Mouse (Mus musculus): ENCODE measurements around the gene Rab6a. TPM values are rescaled to one million over a fixed set of nuclear protein-coding genes. Genes with fewer than 3 reads are reported as not detected.

Rab6a gene
- total RNA-seq, 2 experiments from 2014 or later, result 373 to 390 TPM

GRCm38 (mm10) chr7:100678948-100679880, 72.0 kb downstream of the Rab6a start:
- DNase-seq (ENCODE audit: low spot score in 2 of 2), result no peak

GRCm38 (mm10) chr7:100681132-100681531, 73.9 kb downstream of the Rab6a start:
- DNase-seq (ENCODE audit: low spot score in 2 of 2), result no peak

- no peak for DNase-seq (ENCODE audit: low spot score in 2 of 2)
These were observed 76.0 kb downstream of the Rab6a start for GRCm38 (mm10) chr7:100683241-100683640.

- DNase-seq (ENCODE audit: low spot score in 2 of 2), result no peak
These were observed 76.9 kb downstream of the Rab6a start for GRCm38 (mm10) chr7:100684081-100684480.

- DNase-seq (ENCODE audit: low spot score in 2 of 2), result peak in 1 of 2 experiments; percentile 80
These were observed 77.3 kb downstream of the Rab6a start for GRCm38 (mm10) chr7:100684538-100684937.

- DNase-seq (ENCODE audit: low spot score in 2 of 2), result peak in 1 of 2 experiments; percentile 72
These were observed 78.1 kb downstream of the Rab6a start for GRCm38 (mm10) chr7:100685061-100686030.

- DNase-seq (ENCODE audit: low spot score in 2 of 2), result no peak
These were observed 81.3 kb downstream of the Rab6a start for GRCm38 (mm10) chr7:100688471-100688870.

Other genes with a start within 250 kb of the Rab6a start
- gene C2cd3, start 235.2 kb upstream of the Rab6a start, total RNA-seq (2021), result 10 to 100 TPM; 23.4 to 24.4 TPM
- 100 to 1,000 TPM; 145 to 146 TPM for gene Ppme1, start 235.1 kb upstream of the Rab6a start, total RNA-seq (2021)
- 1 to 10 TPM; 1.9 to 2.8 TPM for gene Ucp3, start 134.4 kb upstream of the Rab6a start, total RNA-seq (2021)
- 10 to 100 TPM; 60.5 to 73.3 TPM for gene Ucp2, start 114.1 kb upstream of the Rab6a start, total RNA-seq (2021)
- under 1 TPM; 0.36 to 0.77 TPM for gene Dnajb13, start 92.5 kb upstream of the Rab6a start, total RNA-seq (2021)
- gene Coa4, start 70.3 kb upstream of the Rab6a start, total RNA-seq (2021), result 1 to 10 TPM; 8.0 TPM
- 10 to 100 TPM; 70.4 to 74.7 TPM for gene Mrpl48, start 891 bp downstream of the Rab6a start, total RNA-seq (2021)
- gene Plekhb1, start 55.0 kb downstream of the Rab6a start, total RNA-seq (2021), result 100 to 1,000 TPM; 285 to 292 TPM
- gene Fam168a, start 99.2 kb downstream of the Rab6a start, total RNA-seq (2021), result 100 to 1,000 TPM; 217 to 233 TPM

Data from layer of hippocampus, adult 18-20 months (tissue).